Mouse (Mus musculus) CD4-positive, CD25-positive, alpha-beta regulatory T cell, adult 2 months (primary cell): Measurements from ENCODE around the gene Pxn.

ENCODE experiments used
- DNase-seq: peaks from one replicate; pipeline ENCODE4 v3.0.0-alpha.2; 2012; ENCODE audit warnings: low read depth, low spot score

The Pxn gene

DNA sequence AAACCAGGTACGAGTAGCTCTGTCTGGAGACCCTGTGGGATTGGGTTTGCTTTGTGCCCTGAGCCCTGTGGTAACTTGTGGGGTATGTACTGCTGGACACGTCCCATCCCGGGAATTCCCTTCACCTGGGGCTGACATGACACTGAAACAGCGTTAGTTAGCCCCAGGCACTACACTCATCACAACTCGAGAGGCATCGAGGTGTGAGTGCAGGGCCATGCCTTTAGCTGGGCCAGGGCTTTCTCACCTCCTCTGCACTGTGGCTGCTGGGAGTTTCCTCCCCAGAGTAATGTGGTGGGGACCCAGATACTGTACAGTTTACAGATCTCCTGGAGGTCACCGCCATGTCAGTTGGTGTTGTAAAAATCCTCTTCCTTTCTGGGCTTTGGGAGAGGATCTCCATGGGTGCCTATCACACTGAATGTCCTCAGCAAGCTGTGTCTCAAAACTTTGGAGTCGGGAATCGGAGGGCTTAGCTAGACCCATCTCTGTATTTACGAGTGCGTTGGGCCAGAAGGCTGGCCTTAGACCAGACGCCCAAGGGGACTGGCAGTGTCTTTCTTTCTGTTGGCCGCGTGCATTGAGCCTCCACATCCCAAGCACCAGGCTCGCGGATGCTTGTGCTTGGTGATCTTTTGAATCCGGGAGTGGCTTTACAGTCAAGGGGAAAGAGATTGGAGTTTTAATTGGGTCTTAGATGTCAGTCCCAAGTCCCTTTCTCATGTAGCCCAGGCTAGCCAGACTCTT, 20.2 kb downstream of the Pxn start:
- no peak for DNase-seq

DNA sequence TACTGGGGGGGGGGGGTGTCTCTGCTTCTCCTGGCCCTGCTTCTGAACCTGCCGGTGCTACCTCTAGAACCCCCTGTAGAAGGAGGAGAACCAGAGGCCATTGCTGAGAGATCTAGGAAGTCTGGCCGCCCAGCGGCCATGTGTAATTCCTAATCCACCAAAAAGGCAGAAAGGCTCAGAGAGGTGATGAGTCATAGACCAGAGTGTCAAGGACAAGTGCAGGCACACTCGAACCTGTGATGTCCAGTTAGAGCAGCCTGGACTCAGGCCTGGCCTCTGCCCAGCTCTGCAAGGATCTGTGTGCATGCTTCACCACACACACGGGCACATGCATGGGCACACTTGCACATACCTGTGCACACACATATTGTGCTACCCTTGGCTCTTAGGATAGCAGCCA, 21.7 kb downstream of the Pxn start:
- DNase-seq: no peak

DNA sequence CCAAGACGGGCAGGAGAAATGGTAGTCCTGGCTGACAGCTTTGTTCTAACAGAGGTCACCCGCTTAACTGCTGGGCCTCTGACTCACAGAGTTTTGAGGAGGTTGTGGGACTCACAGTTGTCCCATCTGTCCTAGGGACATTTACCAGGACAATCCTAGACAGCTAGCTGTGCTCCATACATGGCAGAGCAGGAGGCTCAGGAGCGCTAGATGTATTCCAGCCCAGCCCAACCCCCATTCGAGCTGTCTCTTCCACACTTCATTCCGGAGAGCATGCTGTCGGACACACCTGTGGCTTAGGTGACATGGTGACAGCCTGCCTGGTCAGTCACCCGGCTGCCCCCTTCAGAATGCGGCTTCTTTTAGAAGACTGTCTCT, 22.9 kb downstream of the Pxn start:
- DNase-seq: no peak

DNA sequence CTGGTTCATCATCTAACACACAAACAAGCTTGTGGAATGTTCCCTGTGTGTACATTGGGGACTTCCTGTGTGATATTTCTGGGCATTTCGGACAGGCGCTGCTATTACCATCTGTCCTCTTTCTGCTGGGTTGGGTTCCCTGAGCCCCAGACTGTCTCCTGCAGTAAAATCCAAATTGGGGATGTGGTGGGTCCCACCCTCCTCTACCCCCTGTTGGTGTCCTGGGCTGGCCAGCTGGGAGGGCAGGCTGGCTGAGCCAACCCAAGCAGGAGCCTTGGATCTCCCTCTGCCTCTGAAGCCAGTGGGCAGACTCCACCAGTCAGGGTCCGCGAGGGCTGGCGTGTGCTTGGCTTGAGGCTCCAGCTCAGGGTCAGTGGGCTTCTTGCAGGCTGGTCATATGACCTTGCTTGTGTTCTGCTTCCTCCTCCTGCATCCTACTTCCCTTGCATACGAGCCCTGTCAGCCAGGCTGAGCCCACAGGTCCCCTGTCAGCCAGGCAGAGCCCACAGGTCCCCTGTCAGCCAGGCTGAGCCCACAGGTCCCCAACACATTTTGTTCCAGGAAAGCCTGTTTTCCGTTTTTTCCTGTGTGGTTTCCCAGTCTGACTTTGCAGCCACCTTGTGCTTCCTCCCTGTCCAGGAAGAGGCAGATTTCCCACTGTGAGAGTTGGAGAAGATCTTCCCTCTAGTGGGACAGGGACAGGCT, 23.4 kb downstream of the Pxn start:
- no peak for DNase-seq

DNA sequence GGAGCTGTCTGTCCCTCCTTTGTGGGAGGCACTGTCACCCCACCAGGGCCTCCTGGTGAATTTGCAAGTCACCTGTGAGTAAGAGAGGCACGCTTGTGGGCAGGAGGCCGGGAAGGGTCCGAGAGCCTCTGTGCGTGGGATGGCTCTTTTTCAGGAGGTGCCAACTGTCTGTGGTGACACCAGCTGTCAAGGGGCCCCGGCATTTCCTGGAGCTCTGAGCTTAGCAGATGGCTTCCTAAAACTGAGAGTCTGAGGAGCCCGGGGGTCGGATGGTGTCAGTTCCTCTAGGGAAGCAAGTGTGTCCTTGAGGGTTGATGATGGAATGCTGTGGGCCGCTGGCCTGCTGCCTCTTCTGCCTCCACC, 24.0 kb downstream of the Pxn start:
- DNase-seq: peak; percentile 36

DNA sequence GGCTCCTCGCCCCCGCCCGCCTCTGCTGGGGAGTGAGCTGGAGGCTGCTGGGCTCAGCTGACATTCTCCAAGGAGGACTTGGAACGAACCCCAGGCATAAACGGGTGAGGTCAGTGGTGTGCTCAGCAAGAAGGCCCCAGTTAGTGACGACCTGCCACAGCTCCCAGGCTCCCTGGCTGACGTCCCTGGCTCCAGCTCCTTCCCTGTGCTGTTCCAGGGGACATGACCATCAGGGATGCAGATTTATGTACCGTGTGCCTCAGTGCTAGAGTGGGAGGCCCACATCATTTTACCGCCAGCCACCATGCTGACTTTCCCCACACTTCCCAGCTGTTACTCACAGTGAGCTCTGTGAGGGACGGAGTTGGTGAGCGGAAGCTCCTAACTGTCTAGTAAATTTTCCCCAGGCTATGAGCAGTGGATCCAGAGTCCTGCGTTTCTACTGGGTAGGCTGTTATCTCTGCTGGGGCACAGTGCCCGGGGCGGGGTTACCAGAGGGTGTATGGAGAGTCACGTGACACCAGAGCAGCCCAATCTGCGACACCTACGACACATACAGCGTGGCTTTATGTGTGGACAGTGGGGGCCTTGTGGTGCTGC, 25.3 kb downstream of the Pxn start:
- DNase-seq: peak; percentile 51

DNA sequence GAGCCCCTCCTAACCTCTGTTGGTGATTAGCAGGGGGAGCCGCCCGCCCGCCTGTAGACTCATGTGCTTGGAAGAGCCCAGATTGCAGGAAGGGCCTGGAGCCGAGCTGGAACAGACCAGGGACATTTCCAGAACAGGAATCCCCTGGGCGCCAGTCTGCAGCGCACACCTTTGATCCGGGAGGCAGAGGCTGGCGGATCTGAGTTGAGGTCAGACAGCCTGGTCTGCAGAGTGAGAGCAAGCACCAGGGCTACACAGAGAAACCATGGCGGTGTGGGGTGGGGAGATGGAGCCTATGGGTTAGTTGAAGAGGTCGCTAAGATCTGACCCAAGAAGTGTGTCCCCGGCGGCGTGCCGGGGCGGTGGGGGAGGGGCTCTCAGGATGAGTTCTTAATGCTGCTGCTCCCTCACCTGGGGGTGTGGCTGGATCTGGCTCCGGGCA, 27.8 kb downstream of the Pxn start:
- DNase-seq: peak; percentile 49

DNA sequence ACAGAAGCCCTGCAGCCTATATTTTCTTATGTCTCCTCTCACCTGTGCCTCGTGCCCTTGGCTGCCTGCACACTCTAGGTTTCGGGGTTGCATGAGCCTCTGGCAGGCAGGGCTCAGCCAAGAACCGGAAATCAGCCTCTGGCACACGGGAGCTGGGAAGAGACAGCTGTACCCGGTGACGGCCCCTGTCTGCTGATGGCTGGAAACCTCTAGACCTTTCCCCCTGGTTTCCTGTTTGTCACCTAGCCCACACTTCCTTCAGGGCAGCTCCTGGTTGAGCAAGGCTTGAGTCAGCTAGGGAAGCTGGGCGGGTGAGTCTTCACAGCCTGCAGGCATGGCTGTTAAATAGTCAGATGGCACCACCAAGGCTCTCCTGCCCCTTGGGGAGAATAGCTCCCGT, 28.4 kb downstream of the Pxn start:
- peak; percentile 59 for DNase-seq

DNA sequence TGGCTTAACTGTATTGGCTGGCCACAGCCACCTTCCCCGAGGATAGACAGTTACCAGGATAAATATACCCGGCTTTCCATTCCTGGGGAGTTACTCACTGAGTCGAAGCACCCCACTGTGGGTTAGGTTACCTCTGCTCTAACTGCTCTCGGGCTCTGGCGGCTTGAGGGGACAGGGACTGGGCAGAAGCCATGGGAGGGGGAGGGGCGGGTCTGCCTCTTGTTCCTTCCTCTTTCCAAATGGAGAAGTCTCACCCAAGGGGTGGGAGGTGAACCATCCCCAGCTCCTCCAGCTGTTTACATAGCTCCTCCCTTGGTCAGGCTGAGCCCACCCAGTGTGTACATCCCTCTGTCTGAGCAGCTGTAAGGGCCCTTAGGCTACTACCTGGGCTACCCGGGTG, 29.2 kb downstream of the Pxn start:
- no peak for DNase-seq

DNA sequence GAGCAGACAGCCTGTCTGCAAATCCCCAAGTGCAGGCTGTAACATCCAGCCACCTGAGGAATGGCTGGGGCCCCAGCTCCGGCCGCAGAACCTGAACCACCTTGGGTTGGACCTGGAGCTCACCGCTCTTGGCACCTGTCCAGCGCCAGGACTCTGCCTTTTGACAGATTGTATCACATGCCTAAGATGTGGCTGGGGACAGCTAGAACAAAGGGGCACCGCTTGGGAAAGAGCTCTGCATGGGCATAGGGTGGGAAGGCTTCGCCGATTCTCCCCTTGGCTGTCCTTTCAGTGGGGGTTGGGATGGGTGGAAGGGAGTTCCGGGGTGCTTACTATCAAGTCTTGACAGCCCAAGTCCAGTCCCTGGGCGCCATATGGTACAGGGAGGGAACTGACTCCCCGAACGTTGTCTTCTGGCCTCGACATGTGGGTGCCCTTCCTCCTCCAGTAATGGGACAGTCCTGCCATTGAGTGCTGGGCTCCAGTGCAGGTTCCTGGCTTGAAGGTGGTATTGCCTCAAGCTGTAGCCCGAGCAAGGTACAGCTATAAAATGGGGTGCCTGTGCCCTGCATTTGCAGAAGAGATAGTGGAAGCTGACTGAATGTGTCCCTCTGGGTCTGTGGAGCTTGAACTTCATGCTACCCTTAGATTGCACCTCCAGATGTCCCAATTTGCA, 31.7 kb downstream of the Pxn start:
- no peak for DNase-seq

DNA sequence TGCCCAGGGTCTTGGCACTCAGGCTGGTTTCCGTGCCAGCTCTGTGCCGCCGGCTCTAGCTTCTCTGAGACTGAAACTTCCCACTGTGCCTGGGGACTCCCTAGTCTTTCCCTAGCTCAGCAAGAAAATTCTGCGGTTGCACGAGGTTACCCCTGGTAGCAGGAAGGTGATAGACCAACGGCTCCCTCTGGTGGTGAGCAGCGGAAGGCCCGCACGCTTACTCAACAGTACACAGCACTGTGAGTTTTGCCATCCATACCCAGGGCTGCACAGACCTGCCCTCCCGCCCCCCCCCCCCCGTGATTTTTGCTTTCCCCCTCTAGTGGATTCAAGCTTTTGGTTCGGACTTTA, 32.2 kb downstream of the Pxn start:
- DNase-seq: peak; percentile 95

DNA sequence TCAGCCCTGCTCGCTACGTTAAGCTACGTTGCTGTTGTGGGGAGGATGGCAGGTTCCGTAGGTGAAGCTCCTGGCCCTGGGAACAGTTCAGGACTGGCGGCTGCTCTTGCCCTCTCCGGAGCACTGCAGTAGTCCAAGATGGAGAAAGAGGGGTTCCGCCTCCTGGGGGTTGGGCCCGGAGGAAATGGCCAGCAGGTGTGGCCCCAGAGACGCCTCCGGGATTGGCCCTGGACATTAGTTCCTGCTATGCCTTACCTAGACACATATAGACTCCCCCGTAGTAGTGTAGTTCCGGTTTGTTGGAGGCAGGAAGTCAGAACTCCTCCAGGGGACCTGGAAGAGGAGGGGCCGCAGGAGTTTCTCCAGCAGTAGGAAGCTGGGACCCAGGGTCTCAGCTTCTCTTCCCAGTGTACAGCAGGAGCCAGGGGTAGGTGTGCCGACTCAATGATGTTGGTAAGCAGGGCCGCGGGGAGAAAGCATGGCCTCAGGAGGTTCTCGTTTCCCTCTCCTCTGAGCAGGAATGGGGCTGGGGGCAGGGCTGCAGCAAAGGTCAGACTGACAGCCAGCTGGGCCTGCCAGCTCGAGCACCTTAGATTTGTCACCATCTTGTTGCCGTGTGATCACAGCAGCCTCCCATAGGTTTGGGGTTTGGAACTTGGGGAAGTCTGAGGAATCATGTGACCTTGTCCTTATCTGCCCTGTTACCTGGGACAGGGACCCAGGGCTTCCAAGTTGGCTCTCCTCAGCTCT, 36.3 kb downstream of the Pxn start:
- DNase-seq: peak; percentile 60

DNA sequence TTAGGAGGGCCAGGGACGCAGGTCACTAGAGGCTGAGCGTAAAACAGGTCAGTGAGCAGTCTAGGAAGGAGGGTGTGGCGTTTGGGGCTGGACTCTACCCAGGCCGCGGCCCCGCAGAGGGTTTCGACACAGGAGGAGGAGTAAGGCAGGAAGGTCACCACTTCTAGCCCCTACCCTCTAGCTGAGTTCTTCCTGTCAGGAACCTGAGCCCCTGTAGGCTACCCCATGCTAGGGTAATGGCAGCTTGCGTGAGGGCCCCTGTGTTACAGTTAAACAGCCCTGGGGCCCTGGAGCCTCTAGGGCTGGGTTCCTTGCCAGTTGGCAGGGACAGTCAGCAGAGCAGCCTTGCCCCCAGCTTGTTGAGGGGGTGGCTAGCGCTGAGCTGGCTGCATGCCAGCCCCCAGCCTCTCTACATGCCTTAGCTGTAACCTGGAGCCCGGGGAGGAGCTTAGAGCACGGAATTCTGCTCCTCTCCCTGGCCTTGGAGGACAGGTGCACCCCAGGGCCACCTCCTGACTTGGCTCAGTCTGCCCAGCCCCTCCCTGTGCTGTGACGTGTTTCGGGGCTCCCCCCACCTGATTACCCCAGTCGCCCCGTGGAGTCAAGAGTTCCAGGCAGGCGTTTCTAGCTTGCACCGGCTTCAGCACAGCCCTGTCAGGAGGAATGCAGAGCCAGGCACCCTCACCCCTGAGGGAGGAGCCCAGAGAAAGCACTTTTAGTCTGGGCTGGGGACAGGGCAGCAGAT, 37.2 kb downstream of the Pxn start:
- no peak for DNase-seq

DNA sequence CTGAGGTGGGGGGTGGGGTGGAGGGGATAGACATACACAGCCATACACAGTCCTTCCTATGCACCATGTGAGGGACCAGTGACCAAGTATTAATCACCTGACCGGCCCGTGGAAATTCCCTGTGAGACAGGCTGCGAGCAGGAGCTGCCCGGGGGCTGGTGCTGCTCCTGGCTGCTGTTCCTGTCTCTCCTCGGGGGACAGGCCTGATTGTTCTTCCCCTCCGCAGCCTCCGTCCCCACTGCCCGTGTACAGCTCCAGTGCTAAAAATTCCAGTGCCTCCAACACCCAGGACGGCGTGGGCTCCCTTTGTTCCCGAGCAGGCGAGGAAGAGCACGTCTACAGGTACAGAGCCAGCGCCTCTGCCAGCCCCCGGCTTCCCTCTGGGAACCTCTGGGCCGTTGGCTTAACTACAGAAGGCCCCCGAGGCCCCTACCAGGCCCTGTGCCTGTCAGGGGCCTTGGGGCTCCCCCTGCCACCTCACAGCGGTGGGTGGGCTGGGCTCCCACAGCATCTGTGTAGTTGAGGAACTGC, 38.2 kb downstream of the Pxn start:
- DNase-seq: no peak

DNA sequence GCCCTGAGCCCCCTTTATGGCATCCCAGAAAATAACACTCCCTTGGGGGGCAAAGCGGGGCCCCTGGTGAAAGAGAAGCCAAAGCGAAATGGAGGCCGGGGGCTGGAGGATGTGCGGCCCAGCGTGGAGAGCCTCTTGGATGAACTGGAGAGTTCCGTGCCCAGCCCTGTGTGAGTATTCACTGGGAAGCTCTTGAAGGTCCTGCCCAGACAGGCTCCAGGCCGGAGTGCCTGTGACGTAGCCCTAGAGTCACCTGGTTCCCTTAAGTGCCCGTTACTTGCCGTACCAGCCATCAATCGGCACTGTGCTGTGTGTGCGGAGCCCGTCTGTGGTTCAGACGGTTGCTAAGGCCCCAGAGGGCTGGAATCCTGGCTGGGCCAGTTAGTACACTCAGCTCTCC, 39.2 kb downstream of the Pxn start:
- DNase-seq: no peak

DNA sequence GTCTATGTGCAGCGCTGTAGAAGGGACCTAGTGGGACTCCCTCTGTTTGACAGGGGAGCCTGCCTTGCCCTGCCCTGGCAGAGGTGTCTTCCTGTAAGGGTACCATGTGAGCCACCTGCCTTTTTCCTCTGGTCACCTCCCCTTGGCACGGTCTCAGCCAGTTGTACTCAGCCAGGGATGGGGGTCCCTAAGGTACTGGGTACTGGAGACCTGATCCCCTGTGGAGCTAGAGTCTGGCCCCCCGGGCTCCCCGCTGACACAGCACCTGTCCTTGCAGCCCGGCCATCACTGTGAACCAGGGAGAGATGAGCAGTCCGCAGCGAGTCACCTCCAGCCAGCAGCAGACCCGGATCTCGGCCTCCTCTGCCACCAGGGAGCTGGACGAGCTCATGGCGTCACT, 40.1 kb downstream of the Pxn start:
- DNase-seq: no peak

DNA sequence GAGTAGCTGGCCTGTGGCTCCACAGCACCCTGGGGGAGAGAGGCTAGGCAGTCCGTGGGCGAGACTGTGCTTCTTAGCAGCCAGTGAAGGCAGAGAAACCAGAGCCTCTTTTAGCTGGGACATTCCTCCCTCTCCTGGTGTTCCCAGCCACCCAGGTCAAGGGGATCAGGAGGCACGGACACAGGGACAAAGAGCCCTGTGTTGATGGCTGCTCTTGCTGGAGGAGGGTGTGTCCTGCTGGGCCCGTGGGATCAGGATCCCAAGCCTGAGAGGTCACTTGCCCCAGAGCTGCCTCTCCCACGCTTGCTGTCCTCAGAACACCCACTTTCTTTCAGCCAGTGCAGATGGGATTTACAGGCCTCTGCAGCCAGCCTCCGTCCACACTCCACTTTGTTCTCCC, 40.5 kb downstream of the Pxn start:
- no peak for DNase-seq

DNA sequence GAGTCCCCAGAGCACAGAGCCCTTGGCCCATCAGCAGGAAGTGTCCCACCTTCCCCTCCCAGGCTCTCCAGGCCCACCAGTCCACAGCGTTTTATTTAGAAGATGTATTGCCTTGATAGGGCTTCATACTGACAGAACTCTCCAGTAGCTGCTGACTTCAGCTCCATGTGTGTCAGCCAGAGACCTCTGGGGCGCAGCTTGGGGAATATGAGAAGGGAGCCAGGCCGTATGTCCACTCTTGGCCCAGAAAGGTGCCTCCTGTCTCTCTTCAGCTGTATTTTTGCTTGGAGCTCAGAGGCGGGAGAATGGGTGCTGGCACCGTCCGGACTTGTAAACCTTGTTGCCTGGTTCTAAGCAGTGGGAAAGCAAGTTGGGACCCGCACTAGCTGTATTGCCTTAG, 40.9 kb downstream of the Pxn start:
- no peak for DNase-seq

DNA sequence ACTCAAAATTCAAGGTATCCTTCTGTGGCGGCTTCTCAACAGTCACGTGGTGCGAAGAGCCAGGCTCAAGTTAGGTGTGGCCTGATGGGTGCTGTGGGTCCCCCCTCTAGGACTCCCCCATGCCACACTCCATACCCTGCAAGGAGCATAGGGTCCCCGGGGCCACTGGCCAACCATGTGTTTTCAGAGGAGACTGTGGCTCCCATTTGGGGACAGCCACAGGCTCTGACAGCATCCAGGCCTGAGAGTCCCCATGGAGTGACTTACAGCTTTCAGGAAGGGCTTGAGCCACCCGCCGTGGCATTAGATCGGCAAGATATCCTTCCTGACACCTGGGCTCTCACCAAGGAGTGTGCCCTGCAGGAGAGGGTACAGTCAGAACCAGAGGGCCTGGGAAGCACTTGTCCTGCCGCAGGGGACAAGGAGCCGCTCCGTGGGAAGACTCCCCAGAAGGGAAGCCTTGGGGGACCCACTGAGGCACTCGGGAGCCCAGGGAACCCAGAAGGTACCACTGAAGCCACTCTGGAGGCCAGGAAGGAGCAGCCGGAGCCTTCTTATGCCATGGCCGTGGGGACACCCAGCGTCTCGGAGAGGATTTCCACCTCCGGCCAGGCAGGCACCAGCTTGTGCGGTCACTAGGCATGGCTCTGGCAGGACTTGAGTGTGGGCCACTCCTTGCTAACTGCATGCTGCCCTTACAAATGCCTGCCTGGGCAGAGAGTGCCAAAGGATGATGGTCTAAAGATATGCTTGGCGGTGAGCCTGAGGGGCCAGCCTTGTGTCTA, 42.2 kb downstream of the Pxn start:
- no peak for DNase-seq

DNA sequence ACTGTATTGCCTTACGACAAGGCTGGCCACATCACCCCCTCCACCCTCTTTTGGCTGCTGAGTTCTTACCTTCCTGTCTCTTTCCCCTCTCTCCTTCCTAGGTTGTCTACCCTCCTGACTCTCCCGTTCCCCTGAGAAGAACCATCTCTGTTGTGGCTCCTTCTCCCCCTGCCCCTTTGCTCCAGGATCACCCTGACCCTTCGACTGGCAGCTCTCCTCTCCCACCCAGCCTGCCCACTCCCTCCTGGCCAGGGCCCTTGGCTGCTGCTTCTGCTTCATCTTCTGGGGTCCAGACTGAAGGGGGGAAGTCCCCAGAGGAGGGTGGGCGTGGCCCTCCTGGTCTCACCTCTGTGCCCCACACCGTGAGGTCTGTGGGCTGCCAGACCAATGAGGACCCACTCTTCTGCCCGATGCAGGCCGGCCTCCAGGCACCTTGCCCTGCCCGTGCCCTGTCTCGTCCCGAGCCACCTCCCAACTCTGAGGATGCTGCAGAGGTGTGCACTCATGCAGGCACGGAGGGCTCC, 44.1 kb downstream of the Pxn start:
- no peak for DNase-seq
